33 mouse cellular contexts compared by ENCODE assay signal in genomic region chr12:100945948-100946347, GRCm38 (mm10).
"Had no signal": no experiment of that assay in that cellular context is flagged by ENCODE, and none has a peak within 500 bp of the region (broad histone marks: within the 10 kb centered on the region; RNA-seq: fewer than 3 reads in every experiment).

No protein-coding gene starts in this region.

- H3K4me3 ChIP-seq: heart, adult 2 months; heart, embryonic 10.5 days; heart, embryonic 12.5 days; heart, embryonic 13.5 days; heart, embryonic 15.5 days; hindbrain, embryonic 10.5 days; hindbrain, embryonic 12.5 days; hindbrain, embryonic 13.5 days; hindbrain, embryonic 15.5 days; kidney, embryonic 15.5 days; layer of hippocampus, adult 2 months; left cerebral cortex, adult 2 months had no signal

- DNase-seq: heart, adult 2 months; heart, postnatal 14 days; heart, postnatal 36 days; heart, postnatal 4 days; kidney, adult 11 months; kidney, adult 18-20 months; kidney, adult 2 months; kidney, adult 8-10 months; kidney, adult 9 months; kidney, postnatal 10 days; kidney, postnatal 14 days; kidney, postnatal 25 days; kidney, postnatal 36 days; kidney, postnatal 4 days; layer of hippocampus, adult 9-11 months; layer of hippocampus, postnatal 36 days had no signal

- ATAC-seq: hindbrain, embryonic 16.5 days; hindbrain, postnatal 0 days; inflammation-experienced regulatory T-cells, adult 6 months had no signal

- H3K4me1 ChIP-seq: heart, embryonic 10.5 days; heart, embryonic 12.5 days; heart, embryonic 13.5 days; heart, embryonic 15.5 days; hindbrain, embryonic 10.5 days; hindbrain, embryonic 12.5 days; hindbrain, embryonic 13.5 days; hindbrain, embryonic 15.5 days; kidney, embryonic 15.5 days had no signal

- H3K9me3 ChIP-seq: heart, embryonic 10.5 days; heart, embryonic 12.5 days; heart, embryonic 15.5 days; hindbrain, embryonic 12.5 days; hindbrain, embryonic 13.5 days; hindbrain, embryonic 15.5 days; kidney, embryonic 15.5 days had no signal

- H3K27me3 ChIP-seq: hindbrain, embryonic 12.5 days; hindbrain, embryonic 13.5 days; hindbrain, embryonic 15.5 days; kidney, embryonic 15.5 days had no signal

- H3K4me2 ChIP-seq: heart, embryonic 11.5 days; heart, embryonic 12.5 days; heart, embryonic 13.5 days; heart, embryonic 15.5 days; hindbrain, embryonic 12.5 days; hindbrain, embryonic 13.5 days; hindbrain, embryonic 14.5 days; hindbrain, embryonic 15.5 days; kidney, embryonic 15.5 days had no signal

- H3K27ac ChIP-seq: heart, adult 2 months; heart, embryonic 10.5 days; heart, embryonic 13.5 days; heart, embryonic 15.5 days; hindbrain, embryonic 10.5 days; hindbrain, embryonic 12.5 days; hindbrain, embryonic 13.5 days; hindbrain, embryonic 14.5 days; hindbrain, embryonic 15.5 days; hindbrain, postnatal 0 days; kidney, embryonic 15.5 days; kidney, postnatal 0 days; layer of hippocampus, adult 2 months had no signal

- H3K9ac ChIP-seq: heart, embryonic 12.5 days; heart, embryonic 13.5 days; heart, embryonic 15.5 days; hindbrain, embryonic 12.5 days; hindbrain, embryonic 13.5 days; hindbrain, embryonic 14.5 days; hindbrain, embryonic 15.5 days; kidney, embryonic 15.5 days had no signal

- H3K36me3 ChIP-seq: heart, embryonic 15.5 days had no signal
